Mouse (Mus musculus): ENCODE measurements at regions not wholly inside any gene's neighbourhood (a gene's known extent, or its start where the extent isn't known, plus 50 kb on each side); places are given as distances from the start of the nearest gene placed in this dataset.

- no peaks in the 10 kb centered on the region for H3K4me1 ChIP-seq (ENCODE audit: control insufficient read depth, insufficient read depth, low read length)
- 79% methylated on average over 7 of the region's 7 CpGs for WGBS
- no peak for ATAC-seq (ENCODE audit: insufficient number of reproducible peaks, low FRiP score, low TSS enrichment, low read depth)
Measured at GRCm38 (mm10) chr9:90698439-90698838, 427.8 kb upstream of the Tbc1d2b start.

DNA sequence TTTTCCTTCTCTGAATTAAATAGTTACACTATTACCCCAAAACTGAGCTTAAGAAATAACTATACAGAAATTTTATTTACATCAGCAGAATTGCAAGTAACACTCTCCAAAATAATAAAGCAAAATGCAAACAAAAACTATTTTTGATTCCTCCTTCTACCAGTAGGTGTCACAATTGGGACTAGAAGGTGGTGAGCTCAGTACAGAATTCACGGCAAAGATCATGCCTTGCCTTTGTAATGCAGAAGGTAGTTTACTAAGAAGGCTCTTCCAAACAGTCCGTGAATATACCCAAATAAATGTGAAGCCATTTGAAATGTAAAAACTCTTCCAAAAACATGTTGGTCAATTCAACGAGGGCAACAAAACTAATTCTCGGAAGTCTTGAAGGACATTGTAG, 428.5 kb upstream of the Tbc1d2b start:
- H3K27ac ChIP-seq (replicated peaks; ENCODE audit: low read depth, low read length): no peak overlapping the region
- no peaks in the 10 kb centered on the region for H3K4me1 ChIP-seq (ENCODE audit: control insufficient read depth, insufficient read depth, low read length)
- no peak overlapping the region for H3K4me3 ChIP-seq (ENCODE audit: low read depth, low read length)
- no peaks in the 10 kb centered on the region for H3K36me3 ChIP-seq (ENCODE audit: control insufficient read depth, insufficient read depth, low read length)
- 36% methylated on average over 4 of the region's 4 CpGs for WGBS
- no peak overlapping the region for H3K9ac ChIP-seq (ENCODE audit: low read length)
- H3K27me3 ChIP-seq (ENCODE audit: control insufficient read depth, insufficient read depth, low read length): no peaks in the 10 kb centered on the region
- no peak for DNase-seq (ENCODE audit: low spot score)
- no peaks in the 10 kb centered on the region for H3K9me3 ChIP-seq (ENCODE audit: control insufficient read depth, low read length)
- H3K4me2 ChIP-seq (ENCODE audit: low read depth, severe bottlenecking): no peak overlapping the region
- peak; percentile 62; the same call in 1 of the 2 replicates for ATAC-seq (ENCODE audit: insufficient number of reproducible peaks, low FRiP score, low TSS enrichment, low read depth)

More at GRCm38 (mm10) chr9:90698439-90698838, 427.8 kb upstream of the Tbc1d2b start:
- no peak overlapping the region for H3K4me2 ChIP-seq (ENCODE audit: low read depth, severe bottlenecking)
- no peak overlapping the region for H3K27ac ChIP-seq (replicated peaks; ENCODE audit: low read depth, low read length)
- no peak overlapping the region for H3K9ac ChIP-seq (ENCODE audit: low read length)
- H3K9me3 ChIP-seq (ENCODE audit: control insufficient read depth, low read length): no peaks in the 10 kb centered on the region
- no peaks in the 10 kb centered on the region for H3K27me3 ChIP-seq (ENCODE audit: control insufficient read depth, insufficient read depth, low read length)
- no peak for DNase-seq (ENCODE audit: low spot score)
- no peaks in the 10 kb centered on the region for H3K36me3 ChIP-seq (ENCODE audit: control insufficient read depth, insufficient read depth, low read length)
- no peak overlapping the region for H3K4me3 ChIP-seq (ENCODE audit: low read depth, low read length)

- no peaks in the 10 kb centered on the region for H3K36me3 ChIP-seq (ENCODE audit: control insufficient read depth, insufficient read depth, low read length)
- 54% methylated on average over 7 of the region's 7 CpGs for WGBS
- no peak overlapping the region for H3K4me2 ChIP-seq (ENCODE audit: low read depth, severe bottlenecking)
- DNase-seq (ENCODE audit: low spot score) (no peak), ATAC-seq (ENCODE audit: insufficient number of reproducible peaks, low FRiP score, low TSS enrichment, low read depth) (0 out of 2 replicates have a peak, but pooled peaks have one; percentile 58)
- no peaks in the 10 kb centered on the region for H3K4me1 ChIP-seq (ENCODE audit: control insufficient read depth, insufficient read depth, low read length)
- no peaks in the 10 kb centered on the region for H3K9me3 ChIP-seq (ENCODE audit: control insufficient read depth, low read length)
- no peak overlapping the region for H3K27ac ChIP-seq (replicated peaks; ENCODE audit: low read depth, low read length)
- no peaks in the 10 kb centered on the region for H3K27me3 ChIP-seq (ENCODE audit: control insufficient read depth, insufficient read depth, low read length)
- H3K4me3 ChIP-seq (ENCODE audit: low read depth, low read length): no peak overlapping the region
- H3K9ac ChIP-seq (ENCODE audit: low read length): no peak overlapping the region
Measured at GRCm38 (mm10) chr9:90700236-90701179, 429.9 kb upstream of the Tbc1d2b start.

- Histone ChIP-seq H3K4me3 (ENCODE audit: low read depth, low read length) (no peak overlapping the region), H3K4me2 (ENCODE audit: low read depth, severe bottlenecking) (no peak overlapping the region), H3K9ac (ENCODE audit: low read length) (no peak overlapping the region), H3K27ac (replicated peaks; ENCODE audit: low read depth, low read length) (no peak overlapping the region), H3K9me3 (ENCODE audit: control insufficient read depth, low read length) (no peaks in the 10 kb centered on the region), H3K27me3 (ENCODE audit: control insufficient read depth, insufficient read depth, low read length) (no peaks in the 10 kb centered on the region), H3K4me1 (ENCODE audit: control insufficient read depth, insufficient read depth, low read length) (no peaks in the 10 kb centered on the region), H3K36me3 (ENCODE audit: control insufficient read depth, insufficient read depth, low read length) (no peaks in the 10 kb centered on the region)
- 69% methylated on average over 4 of the region's 4 CpGs for WGBS
- no peak for DNase-seq (ENCODE audit: low spot score)
- no peak for ATAC-seq (ENCODE audit: insufficient number of reproducible peaks, low FRiP score, low TSS enrichment, low read depth)
Measured at GRCm38 (mm10) chr9:90701180-90701765, 430.7 kb upstream of the Tbc1d2b start.

DNA sequence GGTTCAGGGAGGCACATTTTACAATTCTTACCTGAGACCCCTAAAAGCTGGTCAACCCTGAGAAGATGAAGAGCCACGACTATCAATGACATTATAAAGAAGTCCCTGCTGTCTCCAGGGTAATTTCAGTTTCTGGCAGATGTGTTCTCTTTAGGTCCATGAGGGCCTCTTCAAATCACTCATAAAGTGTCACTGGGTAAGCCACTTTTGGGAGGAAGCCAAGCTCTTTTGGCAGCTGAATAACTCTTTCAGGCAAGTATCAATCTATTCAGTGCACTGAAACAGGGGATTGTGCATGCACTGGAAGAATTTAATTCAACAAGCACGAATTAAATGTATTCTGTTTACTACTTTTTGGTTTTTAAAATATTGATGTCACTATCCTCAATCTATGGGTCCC, 443.1 kb upstream of the Tbc1d2b start:
- H3K9ac ChIP-seq (ENCODE audit: low read length): no peak overlapping the region
- H3K27ac ChIP-seq (replicated peaks; ENCODE audit: low read depth, low read length): no peak overlapping the region
- no peak overlapping the region for H3K4me3 ChIP-seq (ENCODE audit: low read depth, low read length)
- no peak overlapping the region for H3K4me2 ChIP-seq (ENCODE audit: low read depth, severe bottlenecking)
- H3K27me3 ChIP-seq (ENCODE audit: control insufficient read depth, insufficient read depth, low read length): no peaks in the 10 kb centered on the region
- 65% methylated on average over 2 of the region's 2 CpGs for WGBS
- H3K4me1 ChIP-seq (ENCODE audit: control insufficient read depth, insufficient read depth, low read length): no peaks in the 10 kb centered on the region
- DNase-seq (ENCODE audit: low spot score): no peak
- ATAC-seq (ENCODE audit: insufficient number of reproducible peaks, low FRiP score, low TSS enrichment, low read depth): no peak
- H3K9me3 ChIP-seq (ENCODE audit: control insufficient read depth, low read length): no peaks in the 10 kb centered on the region
- no peaks in the 10 kb centered on the region for H3K36me3 ChIP-seq (ENCODE audit: control insufficient read depth, insufficient read depth, low read length)

GRCm38 (mm10) chr9:90731450-90731849, 460.8 kb upstream of the Tbc1d2b start:
- DNase-seq (ENCODE audit: low spot score): no peak
- ATAC-seq (ENCODE audit: insufficient number of reproducible peaks, low FRiP score, low TSS enrichment, low read depth): no peak
- no peak overlapping the region for H3K27ac ChIP-seq (replicated peaks; ENCODE audit: low read depth, low read length)
- no peaks in the 10 kb centered on the region for H3K4me1 ChIP-seq (ENCODE audit: control insufficient read depth, insufficient read depth, low read length)
- H3K4me3 ChIP-seq (ENCODE audit: low read depth, low read length): no peak overlapping the region
- H3K36me3 ChIP-seq (ENCODE audit: control insufficient read depth, insufficient read depth, low read length): no peaks in the 10 kb centered on the region
- no peak overlapping the region for H3K9ac ChIP-seq (ENCODE audit: low read length)
- H3K9me3 ChIP-seq (ENCODE audit: control insufficient read depth, low read length): no peaks in the 10 kb centered on the region
- H3K4me2 ChIP-seq (ENCODE audit: low read depth, severe bottlenecking): no peak overlapping the region
- no peaks in the 10 kb centered on the region for H3K27me3 ChIP-seq (ENCODE audit: control insufficient read depth, insufficient read depth, low read length)
- 83% methylated on average over 4 of the region's 4 CpGs for WGBS

- Histone ChIP-seq H3K27me3 (ENCODE audit: control insufficient read depth, insufficient read depth, low read length) (no peaks in the 10 kb centered on the region), H3K27ac (replicated peaks; ENCODE audit: low read depth, low read length) (no peak overlapping the region), H3K4me3 (ENCODE audit: low read depth, low read length) (no peak overlapping the region), H3K36me3 (ENCODE audit: control insufficient read depth, insufficient read depth, low read length) (no peaks in the 10 kb centered on the region), H3K9me3 (ENCODE audit: control insufficient read depth, low read length) (no peaks in the 10 kb centered on the region), H3K4me2 (ENCODE audit: low read depth, severe bottlenecking) (no peak overlapping the region), H3K4me1 (ENCODE audit: control insufficient read depth, insufficient read depth, low read length) (no peaks in the 10 kb centered on the region), H3K9ac (ENCODE audit: low read length) (no peak overlapping the region)
- 83% methylated on average over 3 of the region's 3 CpGs for WGBS
- ATAC-seq (ENCODE audit: insufficient number of reproducible peaks, low FRiP score, low TSS enrichment, low read depth) (no peak), DNase-seq (ENCODE audit: low spot score) (no peak)
Measured at GRCm38 (mm10) chr9:90757175-90757574, 486.6 kb upstream of the Tbc1d2b start.

DNA sequence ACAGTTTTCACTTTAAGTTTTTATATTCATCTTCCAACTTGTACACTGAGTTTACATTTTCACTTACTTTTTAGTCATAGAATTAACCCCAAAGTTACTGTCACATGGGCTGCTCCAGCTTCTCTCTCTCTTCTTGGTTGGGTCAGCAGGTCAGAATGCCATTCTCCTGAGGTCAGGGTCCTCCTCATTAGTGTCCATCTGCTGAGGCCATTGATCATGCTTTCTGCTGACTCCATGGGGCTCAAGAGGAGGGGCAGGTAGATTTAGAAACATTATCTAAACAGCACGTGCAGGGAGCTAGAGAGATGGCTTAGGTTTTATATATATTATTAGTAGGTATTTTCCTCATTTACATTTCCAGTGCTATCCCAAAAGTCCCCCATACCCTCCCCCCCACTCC, 503.7 kb upstream of the Tbc1d2b start:
- DNase-seq (ENCODE audit: low spot score): no peak
- Histone ChIP-seq H3K4me3 (ENCODE audit: low read depth, low read length) (no peak overlapping the region), H3K4me1 (ENCODE audit: control insufficient read depth, insufficient read depth, low read length) (no peaks in the 10 kb centered on the region), H3K9me3 (ENCODE audit: control insufficient read depth, low read length) (no peaks in the 10 kb centered on the region), H3K27ac (replicated peaks; ENCODE audit: low read depth, low read length) (no peak overlapping the region), H3K9ac (ENCODE audit: low read length) (no peak overlapping the region), H3K4me2 (ENCODE audit: low read depth, severe bottlenecking) (no peak overlapping the region), H3K36me3 (ENCODE audit: control insufficient read depth, insufficient read depth, low read length) (no peaks in the 10 kb centered on the region), H3K27me3 (ENCODE audit: control insufficient read depth, insufficient read depth, low read length) (no peaks in the 10 kb centered on the region)
- no peak for ATAC-seq (ENCODE audit: insufficient number of reproducible peaks, low FRiP score, low TSS enrichment, low read depth)
- WGBS: 39% methylated on average over 1 of the region's 1 CpGs

Measured in limb, embryonic 11.5 days (tissue).